Mouse (Mus musculus): ENCODE results near the gene Ptprm.

DNA sequence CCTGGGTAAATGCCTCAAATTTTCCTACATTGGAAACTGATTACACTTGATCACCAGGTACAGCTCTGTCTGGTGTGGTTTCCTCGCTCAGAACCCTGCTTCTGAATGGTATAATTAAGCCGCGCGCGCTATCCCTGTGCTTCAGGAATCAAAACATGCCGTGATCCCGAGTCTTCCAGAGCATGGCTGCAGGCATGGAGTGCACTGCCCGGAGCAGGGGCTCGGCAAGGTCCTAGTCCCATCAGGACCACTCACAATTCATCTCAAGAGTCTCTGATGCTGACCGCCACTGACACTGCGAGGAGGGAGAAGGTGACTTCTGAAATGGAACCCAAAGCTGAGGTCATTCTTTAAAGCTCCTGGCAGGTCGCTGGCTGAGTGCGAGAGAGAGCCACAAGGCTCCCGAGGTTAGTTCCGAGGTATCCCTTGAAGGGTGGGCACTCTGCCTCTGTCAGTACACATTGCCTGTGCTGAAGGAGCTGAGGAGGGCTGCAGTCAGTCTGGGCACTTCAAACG is 682.5 kb downstream of the Ptprm start:
- TF ChIP-seq CTCF (IDR thresholded peaks at IDR 0.05; ENCODE audit: low read depth) (no peak), EP300 (IDR thresholded peaks at IDR 0.05; ENCODE audit: low read depth) (no peak)
